Mouse (Mus musculus) lung, postnatal 0 days (tissue): ENCODE data around the gene Smarcd3.

Experiments
- CTCF ChIP-seq: IDR thresholded peaks from 2 replicates; pipeline ENCODE4 v1.5.1; 2016; ENCODE audit warnings: antibody characterized with exemption, mild to moderate bottlenecking
- EP300 ChIP-seq: IDR thresholded peaks from 2 replicates; pipeline ENCODE4 v1.6.1; 2016; ENCODE audit warnings: antibody characterized with exemption, mild to moderate bottlenecking, control low read depth

- no peak for TF ChIP-seq EP300
- TF ChIP-seq CTCF, result no peak
Measured at GRCm38 (mm10) chr5:24542643-24543042, 81.6 kb downstream of the Smarcd3 start.
